In genomic region chr13:119690039-119690728, GRCm38 (mm10) we compare ENCODE assay signal across 8 mouse cellular contexts. TPM values are rescaled to one million over a fixed set of nuclear protein-coding genes. Genes with fewer than 3 reads are reported as not detected.
A peak's percentile ranks its signal among the peaks of the same experiment; 100 is the strongest.
DNase-seq lines count a peak whose midpoint lies in the region; ATAC-seq and TF ChIP-seq lines count a peak whose summit lies in the region.

TSS of gene Hmgcs1 (plus strand) at chr13:119690379.

- no peak for TF ChIP-seq RAD21 in CH12.LX (IDR thresholded peaks at IDR 0.05; ENCODE audit: low read depth, low read length)

- H3K4me3 ChIP-seq in CH12.LX (replicated peaks in 1 of 3; ENCODE audit: low read depth in 2 of 3, low read length in 2 of 3, poor library complexity in 1 of 3): peak within 1 kb of the TSS; percentile 75 to 97 (median 95)
- peak within 1 kb of the TSS; percentile 95 for H3K4me3 ChIP-seq in forebrain, embryonic 11.5 days (ENCODE audit: low read depth, low read length)
- peak within 1 kb of the TSS; percentile 86 for H3K4me3 ChIP-seq in heart, embryonic 16.5 days (ENCODE audit: low read length)
- H3K4me3 ChIP-seq in liver, embryonic 15.5 days (replicated peaks): peak within 1 kb of the TSS; percentile 75
- H3K4me3 ChIP-seq in neural tube, embryonic 12.5 days: peak within 1 kb of the TSS; percentile 95

- WGBS in forebrain, embryonic 11.5 days: under 1% methylated on average over 59 of the region's 59 CpGs
- WGBS in heart, embryonic 16.5 days: 1% methylated on average over 59 of the region's 59 CpGs
- WGBS in liver, embryonic 15.5 days (ENCODE audit: insufficient replicate concordance): under 1% methylated on average over 59 of the region's 59 CpGs
- under 1% methylated on average over 59 of the region's 59 CpGs for WGBS in neural tube, embryonic 12.5 days

- dilution Hi-C loops in CH12.LX (cut with MboI; ENCODE audit: extremely low pct_ligation_motif_present, extremely low pct_unique_long_range_greater_than_20kb, low sequenced_read_pairs): no loop called here

- no peak for TF ChIP-seq EP300 in CH12.LX (IDR thresholded peaks at IDR 0.05; ENCODE audit: low read length)

- H3K27me3 ChIP-seq in CH12.LX (replicated peaks): no peaks in the 10 kb centered on the region
- H3K27me3 ChIP-seq in forebrain, embryonic 11.5 days (ENCODE audit: control insufficient read depth, insufficient read depth, low read length): no peaks in the 10 kb centered on the region
- H3K27me3 ChIP-seq in heart, embryonic 16.5 days (ENCODE audit: control insufficient read depth, insufficient read depth, low read length): no peaks in the 10 kb centered on the region
- no peaks in the 10 kb centered on the region for H3K27me3 ChIP-seq in liver, embryonic 15.5 days
- no peaks in the 10 kb centered on the region for H3K27me3 ChIP-seq in neural tube, embryonic 12.5 days (replicated peaks)

- peaks cover 44% of the 10 kb centered on the region for H3K79me2 ChIP-seq in CH12.LX (replicated peaks; ENCODE audit: control insufficient read depth, extremely low read depth, insufficient read depth, poor library complexity, severe bottlenecking)

- no peaks in the 10 kb centered on the region for H3K9me3 ChIP-seq in CH12.LX (replicated peaks; ENCODE audit: low read length)
- no peaks in the 10 kb centered on the region for H3K9me3 ChIP-seq in forebrain, embryonic 11.5 days (ENCODE audit: control insufficient read depth, low read length)
- H3K9me3 ChIP-seq in heart, embryonic 16.5 days (replicated peaks; ENCODE audit: control insufficient read depth, low read length): no peaks in the 10 kb centered on the region
- no peaks in the 10 kb centered on the region for H3K9me3 ChIP-seq in liver, embryonic 15.5 days (replicated peaks)
- H3K9me3 ChIP-seq in neural tube, embryonic 12.5 days: no peaks in the 10 kb centered on the region

- TF ChIP-seq POLR2A in CH12.LX (IDR thresholded peaks at IDR 0.05; ENCODE audit: low read depth, low read length): peak; percentile 89

- peak; percentile 99 for DNase-seq in CH12.LX (ENCODE audit: extremely low read depth)
- peak; percentile 98 for DNase-seq in c-Kit-positive CD71-positive TER-119-negative erythroid progenitor cells, embryonic 14.5 days (ENCODE audit: low read depth)
- peak; percentile 100 for DNase-seq in forebrain, embryonic 11.5 days (ENCODE audit: low spot score)
- DNase-seq in kidney, postnatal 36 days: peak; percentile 99
- DNase-seq in telencephalon, adult 2 months (ENCODE audit: low read depth, low spot score): peak; percentile 100

- H3K27ac ChIP-seq in CH12.LX (ENCODE audit: insufficient read depth, low read depth): peak within 1 kb of the TSS; percentile 38; the same call in 1 of the 2 replicates
- peak within 1 kb of the TSS; percentile 96 for H3K27ac ChIP-seq in forebrain, embryonic 11.5 days (ENCODE audit: low read depth, low read length)
- peak within 1 kb of the TSS; percentile 98 for H3K27ac ChIP-seq in heart, embryonic 16.5 days (ENCODE audit: low read length)
- H3K27ac ChIP-seq in liver, embryonic 15.5 days (replicated peaks): peak within 1 kb of the TSS; percentile 85
- H3K27ac ChIP-seq in neural tube, embryonic 12.5 days: peak within 1 kb of the TSS; percentile 98

- peak within 1 kb of the TSS; percentile 53 for H3K9ac ChIP-seq in CH12.LX (ENCODE audit: insufficient read depth, low read depth)
- H3K9ac ChIP-seq in forebrain, embryonic 11.5 days (ENCODE audit: low read length): peak within 1 kb of the TSS; percentile 94
- peak within 1 kb of the TSS; percentile 93 for H3K9ac ChIP-seq in heart, embryonic 16.5 days (ENCODE audit: low read length)
- peak within 1 kb of the TSS; percentile 81 for H3K9ac ChIP-seq in liver, embryonic 15.5 days
- peak within 1 kb of the TSS; percentile 96 for H3K9ac ChIP-seq in neural tube, embryonic 12.5 days

- H3K4me2 ChIP-seq in CH12.LX (ENCODE audit: insufficient read depth, low read depth, poor library complexity, severe bottlenecking): peak within 1 kb of the TSS; percentile 95
- H3K4me2 ChIP-seq in forebrain, embryonic 11.5 days (ENCODE audit: low read depth, low read length, severe bottlenecking): peak within 1 kb of the TSS; percentile 68
- peak within 1 kb of the TSS; percentile 67 for H3K4me2 ChIP-seq in heart, embryonic 16.5 days (ENCODE audit: low read depth, low read length)
- peak within 1 kb of the TSS; percentile 88 for H3K4me2 ChIP-seq in liver, embryonic 15.5 days
- peak within 1 kb of the TSS; percentile 79 for H3K4me2 ChIP-seq in neural tube, embryonic 12.5 days (replicated peaks)

- peak; percentile 99 for ATAC-seq in forebrain, embryonic 11.5 days (replicated peaks; ENCODE audit: low FRiP score)
- ATAC-seq in heart, embryonic 16.5 days (replicated peaks; ENCODE audit: extremely low read depth, insufficient read depth, low FRiP score): peak; percentile 99
- peak; percentile 97 for ATAC-seq in liver, embryonic 15.5 days (ENCODE audit: insufficient read depth)
- peak; percentile 99 for ATAC-seq in neural tube, embryonic 12.5 days (ENCODE audit: low FRiP score, low read depth)

- in situ Hi-C loops in CH12.LX (cut with MboI; ENCODE audit: low pct_ligation_motif_present, low pct_unique_long_range_greater_than_20kb, low sequenced_read_pairs): no loop called here

- TF ChIP-seq CTCF in CH12.LX (conservative IDR thresholded peaks at IDR 0.05 in 1 of 2, IDR thresholded peaks at IDR 0.05 in 1 of 2; ENCODE audit: low read depth in 2 of 2, low read length in 2 of 2): no peak

- H3K4me1 ChIP-seq in CH12.LX (ENCODE audit: control insufficient read depth in 1 of 2, insufficient read depth in 2 of 2): peaks cover 11 to 41% of the 10 kb centered on the region in 2 experiments; a peak in 3 of 4 replicates
- H3K4me1 ChIP-seq in forebrain, embryonic 11.5 days (replicated peaks; ENCODE audit: control insufficient read depth, insufficient read depth, low read length): no peaks in the 10 kb centered on the region; the same call in 1 of the 2 replicates
- H3K4me1 ChIP-seq in heart, embryonic 16.5 days (ENCODE audit: control insufficient read depth, insufficient read depth, low read length): peaks cover 12% of the 10 kb centered on the region
- H3K4me1 ChIP-seq in liver, embryonic 15.5 days (replicated peaks): peaks cover 16% of the 10 kb centered on the region
- H3K4me1 ChIP-seq in neural tube, embryonic 12.5 days: peaks cover 21% of the 10 kb centered on the region

- H3K36me3 ChIP-seq in CH12.LX (replicated peaks in 1 of 2; ENCODE audit: control insufficient read depth in 1 of 2, insufficient read depth in 1 of 2, low read length in 1 of 2): peaks cover 0 to 3% of the 10 kb centered on the region in 2 experiments
- H3K36me3 ChIP-seq in forebrain, embryonic 11.5 days (ENCODE audit: control insufficient read depth, insufficient read depth, low read length): no peaks in the 10 kb centered on the region; the same call in 1 of the 2 replicates
- peaks cover 2% of the 10 kb centered on the region; the same call in 1 of the 2 replicates for H3K36me3 ChIP-seq in heart, embryonic 16.5 days (ENCODE audit: control insufficient read depth, insufficient read depth)
- H3K36me3 ChIP-seq in liver, embryonic 15.5 days (replicated peaks): no peaks in the 10 kb centered on the region
- no peaks in the 10 kb centered on the region for H3K36me3 ChIP-seq in neural tube, embryonic 12.5 days

TF ChIP-seq in CH12.LX, 34 proteins besides CTCF, POLR2A, EP300 and RAD21:
- no peak for TF ChIP-seq ZKSCAN1 (IDR thresholded peaks at IDR 0.05; ENCODE audit: borderline replicate concordance, low read depth, low read length)
- peak; percentile 51; the same call in 1 of the 2 replicates for TF ChIP-seq ZMIZ1 (IDR thresholded peaks at IDR 0.05; ENCODE audit: low read depth, low read length)
- TF ChIP-seq USF1 (IDR thresholded peaks at IDR 0.05; ENCODE audit: low read depth, low read length): no peak
- no peak for TF ChIP-seq PAX5 (IDR thresholded peaks at IDR 0.05; ENCODE audit: low read length)
- TF ChIP-seq HCFC1 (IDR thresholded peaks at IDR 0.05; ENCODE audit: low read depth, low read length): peak; percentile 69; the same call in 1 of the 2 replicates
- TF ChIP-seq SMC3 (IDR thresholded peaks at IDR 0.05; ENCODE audit: low read depth, low read length): no peak
- peak; percentile 15; the same call in 1 of the 2 replicates for TF ChIP-seq SIN3A (IDR thresholded peaks at IDR 0.05; ENCODE audit: low read length)
- TF ChIP-seq TCF12 (IDR thresholded peaks at IDR 0.05; ENCODE audit: low read depth, low read length): peak; percentile 56
- 0 out of 2 replicates have a peak, but pooled peaks have one; percentile 67 for TF ChIP-seq UBTF (IDR thresholded peaks at IDR 0.05; ENCODE audit: low read depth, low read length)
- TF ChIP-seq JUND (conservative IDR thresholded peaks at IDR 0.05; ENCODE audit: low read depth, low read length): no peak
- TF ChIP-seq TBP (conservative IDR thresholded peaks at IDR 0.05; ENCODE audit: low read depth, low read length): peak; percentile 79
- no peak for TF ChIP-seq BHLHE40 (IDR thresholded peaks at IDR 0.05; ENCODE audit: low read depth, low read length)
- TF ChIP-seq E2F4 (IDR thresholded peaks at IDR 0.05; ENCODE audit: insufficient replicate concordance, low read depth, low read length): no peak
- TF ChIP-seq USF2 (conservative IDR thresholded peaks at IDR 0.05; ENCODE audit: low read depth, low read length): no peak
- peak; percentile 96 for TF ChIP-seq CHD2 (IDR thresholded peaks at IDR 0.05; ENCODE audit: low read length)
- peak; percentile 60 for TF ChIP-seq MXI1 (IDR thresholded peaks at IDR 0.05; ENCODE audit: low read depth, low read length)
- TF ChIP-seq JUN (IDR thresholded peaks at IDR 0.05; ENCODE audit: insufficient read depth, low read depth, low read length): no peak
- TF ChIP-seq NELFE (IDR thresholded peaks at IDR 0.05; ENCODE audit: low read depth, low read length): peak; percentile 77
- TF ChIP-seq ELF1 (IDR thresholded peaks at IDR 0.05; ENCODE audit: low read depth, low read length): peak; percentile 85
- TF ChIP-seq MAZ (IDR thresholded peaks at IDR 0.05; ENCODE audit: low read depth, low read length): no peak; the same call in 1 of the 2 replicates

RNA-seq across cellular contexts. Expression of gene Hmgcs1, which starts in this region (rescaled TPM):
- total RNA-seq in CH12.LX (2012; rRNA removed) (57.6 and 61.2 TPM in 2 replicates), CH12.LX (2014; rRNA removed) (175 and 225 TPM in 2 replicates)
- polyA plus RNA-seq in CH12.LX (2012; ENCODE audit: insufficient read length, low read depth): 105 and 119 TPM in 2 replicates
- 389 and 403 TPM in 2 replicates for polyA plus RNA-seq in forebrain, embryonic 11.5 days (2014; fragmentation: Nextera tagmentation; extraction: Ambion mirVana)
- 72.0 and 79.0 TPM in 2 replicates for polyA plus RNA-seq in heart, embryonic 16.5 days (2015; fragmentation: Nextera tagmentation; extraction: Ambion mirVana)
- polyA plus RNA-seq in liver, embryonic 15.5 days (2015; fragmentation: Nextera tagmentation; extraction: Ambion mirVana): 166 and 167 TPM in 2 replicates
- 426 and 430 TPM in 2 replicates for polyA plus RNA-seq in neural tube, embryonic 12.5 days (2016; fragmentation: Nextera tagmentation; extraction: Ambion mirVana)

Comparison
In these comparisons a context has a peak if more than half of its experiments do, and no peak if none do; other contexts are left out.
1. Peak in every context shown above with its lines: DNase-seq, ATAC-seq, H3K4me3 ChIP-seq and H3K27ac ChIP-seq.
2. H3K27ac ChIP-seq: peak in every context shown above with its lines; median percentile 98 in heart, embryonic 16.5 days; 98 in neural tube, embryonic 12.5 days; 96 in forebrain, embryonic 11.5 days; 85 in liver, embryonic 15.5 days; 38 in CH12.LX.